Mouse (Mus musculus): ENCODE measurements around the gene A830018L16Rik. TPM values are rescaled to one million over a fixed set of nuclear protein-coding genes. Genes with fewer than 3 reads are reported as not detected.
"Not testable (repeated sequence)": the region's sequence is repeated elsewhere in the genome, so short reads cannot be mapped to it uniquely, and the experiment has no call there.

A830018L16Rik gene
- polyA plus RNA-seq, 1 experiment, result not detected

DNA sequence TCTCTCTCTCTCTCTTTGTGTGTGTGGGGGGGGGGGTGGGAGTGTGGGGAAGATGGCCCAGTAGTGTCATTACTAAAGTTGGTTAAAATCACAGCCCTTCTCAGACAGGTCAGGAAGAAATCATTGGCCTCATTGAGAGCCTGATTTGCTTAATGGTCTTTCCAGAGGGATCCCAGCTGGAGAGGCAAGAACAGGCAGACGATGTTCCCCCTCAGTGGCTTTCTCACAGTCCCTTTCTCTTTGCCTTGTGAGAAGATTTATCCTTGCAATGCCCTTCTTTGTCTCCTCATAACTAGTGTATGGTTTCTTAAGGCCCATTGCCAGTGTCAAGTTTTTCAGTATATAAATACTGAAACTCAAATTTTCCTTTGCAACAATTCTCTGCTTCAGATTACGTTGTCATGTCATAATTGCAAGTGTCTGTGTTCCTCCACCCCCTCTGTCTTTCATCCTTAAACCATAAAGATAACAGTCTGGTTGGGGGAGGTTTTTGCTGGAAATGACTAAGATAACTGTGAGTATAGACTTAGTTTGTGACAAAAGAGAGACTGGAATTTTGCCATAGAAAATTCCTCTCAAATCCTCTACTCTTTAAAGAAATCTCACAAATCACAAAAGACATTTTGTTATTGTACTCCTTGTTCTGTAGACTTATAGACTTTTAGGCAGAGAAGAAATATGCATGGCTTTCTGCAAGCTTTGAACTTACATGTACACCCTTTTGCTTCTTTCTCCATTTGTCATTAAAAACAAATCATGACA, 595.1 kb downstream of the A830018L16Rik start:
- no peak overlapping the region for H3K4me3 ChIP-seq (ENCODE audit: insufficient read depth, low read depth, low read length)
- 53% methylated on average over 2 of the region's 2 CpGs for WGBS
- H3K27ac ChIP-seq (ENCODE audit: insufficient read depth, low read depth, low read length), result no peak overlapping the region
- no peaks in the 10 kb centered on the region for H3K4me1 ChIP-seq (ENCODE audit: control insufficient read depth, insufficient read depth, low read length)
- no peak for TF ChIP-seq CTCF (IDR thresholded peaks at IDR 0.05; ENCODE audit: insufficient read depth, low read depth, low read length)

DNA sequence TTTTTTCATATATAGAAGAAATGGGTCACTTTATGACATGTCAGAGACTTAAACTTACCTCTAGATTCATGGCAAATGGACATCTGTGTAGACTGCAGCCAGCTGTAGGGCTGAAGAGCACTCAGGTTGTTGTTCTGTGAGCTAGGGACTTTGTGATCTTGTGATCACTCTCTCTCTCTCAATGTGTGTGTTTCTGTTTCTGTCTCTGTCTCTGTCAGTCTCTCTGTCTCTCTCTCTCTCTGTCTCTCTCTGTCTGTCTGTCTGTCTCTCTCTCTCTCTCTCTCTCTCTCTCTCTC, 595.6 kb downstream of the A830018L16Rik start:
- H3K4me3 ChIP-seq (ENCODE audit: insufficient read depth, low read depth, low read length), result no peak overlapping the region
- H3K27ac ChIP-seq (ENCODE audit: insufficient read depth, low read depth, low read length), result no peak overlapping the region
- no peak for TF ChIP-seq POLR2A (IDR thresholded peaks at IDR 0.05; ENCODE audit: insufficient read depth, low read depth, low read length)
- no peak for TF ChIP-seq CTCF (IDR thresholded peaks at IDR 0.05; ENCODE audit: insufficient read depth, low read depth, low read length)
- no peaks in the 10 kb centered on the region for H3K4me1 ChIP-seq (ENCODE audit: control insufficient read depth, insufficient read depth, low read length)

- WGBS, result 59% methylated on average over 1 of the region's 1 CpGs
- Histone ChIP-seq H3K4me1 (ENCODE audit: control insufficient read depth, insufficient read depth, low read length) (no peaks in the 10 kb centered on the region), H3K4me3 (ENCODE audit: insufficient read depth, low read depth, low read length) (no peak overlapping the region), H3K27ac (ENCODE audit: insufficient read depth, low read depth, low read length) (no peak overlapping the region)
- TF ChIP-seq CTCF (IDR thresholded peaks at IDR 0.05; ENCODE audit: insufficient read depth, low read depth, low read length) (no peak), POLR2A (IDR thresholded peaks at IDR 0.05; ENCODE audit: insufficient read depth, low read depth, low read length) (no peak)
Observed at GRCm38 (mm10) chr1:12010607-12011006, 596.7 kb downstream of the A830018L16Rik start.

DNA sequence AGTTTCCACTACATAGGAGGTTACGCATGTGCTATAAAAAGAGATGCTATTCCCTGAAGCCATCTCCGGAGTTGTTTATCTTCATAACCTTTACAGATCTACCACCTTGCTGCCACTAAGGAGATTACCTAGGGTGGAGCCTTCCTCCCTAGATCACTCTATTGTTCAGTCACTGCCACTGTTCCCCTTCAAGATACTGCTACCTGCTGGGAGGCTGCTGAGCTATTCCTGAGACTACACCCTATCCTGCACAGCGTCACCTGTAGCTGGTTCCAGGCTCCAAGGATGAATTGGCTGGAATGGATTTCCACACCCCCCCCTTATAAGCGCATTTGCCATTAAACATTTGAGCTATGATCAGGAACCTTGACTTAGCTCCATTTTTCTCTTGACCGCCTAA, 606.7 kb downstream of the A830018L16Rik start:
- H3K4me1 ChIP-seq (ENCODE audit: control insufficient read depth, insufficient read depth, low read length); H3K4me3 ChIP-seq (ENCODE audit: insufficient read depth, low read depth, low read length); H3K27ac ChIP-seq (ENCODE audit: insufficient read depth, low read depth, low read length): not testable (repeated sequence)
- 93% methylated on average over 5 of the region's 5 CpGs for WGBS
